Mouse (Mus musculus): ENCODE measurements around the gene Cplx1.

DNA sequence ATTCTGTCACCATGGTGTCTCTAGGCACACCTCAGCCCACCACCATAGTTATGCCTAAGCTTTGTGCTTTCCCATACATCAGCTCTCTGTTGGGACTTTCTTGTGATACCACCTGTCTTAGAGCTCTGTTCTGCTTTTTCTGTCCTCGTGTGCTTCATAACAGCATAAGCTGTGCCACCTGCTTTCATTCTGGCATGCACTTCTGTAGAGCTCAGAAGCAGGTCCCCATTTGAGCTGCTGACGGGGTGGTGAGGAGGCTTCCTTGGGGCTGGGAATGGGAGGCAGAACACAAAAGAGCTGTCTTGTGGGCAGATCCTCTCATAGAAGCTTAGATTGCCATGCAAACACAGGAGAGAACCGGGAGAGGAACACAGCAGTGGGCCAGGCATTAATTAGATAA, 73.8 kb downstream of the Cplx1 start:
- TF ChIP-seq CTCF (conservative IDR thresholded peaks at IDR 0.05; ENCODE audit: low read length) (no peak), POU5F1 (IDR thresholded peaks at IDR 0.05; ENCODE audit: borderline replicate concordance, low read length) (no peak)

Data from E14TG2a.4 (cell line).